ENCODE assay signal across 7 mouse cellular contexts in the genomic region with DNA sequence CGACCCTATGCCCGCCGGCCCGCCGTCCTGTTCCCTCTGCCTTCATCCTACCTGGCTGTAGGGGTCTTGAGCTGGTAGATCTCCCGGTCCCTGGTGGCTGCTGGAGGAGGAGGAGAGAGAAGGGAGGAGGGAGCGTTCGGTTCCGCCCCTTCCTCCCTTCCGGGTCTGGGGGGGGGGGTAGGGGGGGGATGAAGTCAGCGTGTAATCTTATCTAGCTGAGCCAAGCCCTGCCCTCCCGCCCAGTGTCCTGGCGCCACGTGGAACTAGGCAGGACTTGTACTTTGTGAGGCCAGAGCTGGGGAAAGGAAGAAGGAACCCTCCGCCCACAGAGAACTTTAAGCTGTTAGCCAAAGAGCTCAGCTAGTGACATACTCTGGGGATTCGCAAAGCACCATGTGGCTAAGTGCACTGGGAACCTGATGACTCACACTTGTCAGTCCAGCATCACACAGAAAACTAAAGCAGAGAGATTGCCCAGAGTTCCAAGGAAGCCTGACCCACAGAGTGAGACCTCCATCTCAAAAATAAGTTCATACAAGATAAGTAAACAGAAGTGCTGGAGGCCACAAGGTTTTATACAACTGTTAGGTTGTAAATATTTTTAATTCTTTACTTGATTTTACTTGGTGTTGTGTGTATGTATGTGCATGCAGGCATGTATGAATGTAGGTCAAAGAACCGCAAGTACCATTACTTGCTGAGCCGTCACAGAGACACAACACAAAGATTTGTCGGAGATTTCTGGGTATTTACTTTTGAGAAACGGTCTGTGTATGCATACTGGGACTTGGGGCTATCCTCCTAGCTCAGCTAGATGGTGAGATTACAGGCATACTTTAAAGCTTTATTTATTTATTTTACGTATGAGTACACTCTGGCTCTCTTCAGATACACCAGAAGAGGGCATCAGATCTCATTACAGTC. TPM values are rescaled to one million over a fixed set of nuclear protein-coding genes. Genes with fewer than 3 reads are reported as not detected.
DNase-seq lines count a peak whose midpoint lies in the region; ATAC-seq lines count a peak whose summit lies in the region.

A gene (minus strand): TSS at position 144 of the 924 bp plus-strand sequence.

- peak within 1 kb of the TSS; percentile 66 for H3K4me3 ChIP-seq in intestine, embryonic 15.5 days (replicated peaks)
- H3K4me3 ChIP-seq in midbrain, embryonic 10.5 days: peak within 1 kb of the TSS; percentile 60

- WGBS in intestine, embryonic 15.5 days: 2% methylated on average over 21 of the region's 21 CpGs
- 9% methylated on average over 21 of the region's 21 CpGs for WGBS in midbrain, embryonic 10.5 days

- peaks cover 32% of the 10 kb centered on the region for H3K4me1 ChIP-seq in intestine, embryonic 15.5 days (replicated peaks)
- peaks cover 27% of the 10 kb centered on the region for H3K4me1 ChIP-seq in midbrain, embryonic 10.5 days

- peak; percentile 92 for ATAC-seq in intestine, embryonic 15.5 days

- H3K9ac ChIP-seq in intestine, embryonic 15.5 days: peak within 1 kb of the TSS; percentile 78

- H3K27me3 ChIP-seq in intestine, embryonic 15.5 days (replicated peaks): no peaks in the 10 kb centered on the region
- H3K27me3 ChIP-seq in midbrain, embryonic 10.5 days (ENCODE audit: low read depth, poor library complexity, severe bottlenecking): no peaks in the 10 kb centered on the region

- H3K9me3 ChIP-seq in intestine, embryonic 15.5 days: no peaks in the 10 kb centered on the region
- no peaks in the 10 kb centered on the region for H3K9me3 ChIP-seq in midbrain, embryonic 10.5 days (replicated peaks)

- H3K36me3 ChIP-seq in intestine, embryonic 15.5 days: peaks cover 16% of the 10 kb centered on the region
- H3K36me3 ChIP-seq in midbrain, embryonic 10.5 days: peaks cover 31% of the 10 kb centered on the region

- peak within 1 kb of the TSS; percentile 71 for H3K4me2 ChIP-seq in intestine, embryonic 15.5 days (replicated peaks)

- intact Hi-C loops in left cerebral cortex, postnatal 36 days (cut with DNase I): loop anchor here (5.0 kb wide), 1 partner anchor 50 kb away; a partner anchor contains a TSS

- DNase-seq in adrenal gland, postnatal 10 days: peak; percentile 94
- DNase-seq in embryo, embryonic 9.5 days (ENCODE audit: extremely low spot score): peak; percentile 95
- peak; percentile 75 to 88 for DNase-seq in gastrocnemius, postnatal 4 days (ENCODE audit: low spot score in 2 of 2)
- peak; percentile 77 to 82 for DNase-seq in left cerebral cortex, postnatal 36 days (ENCODE audit: low spot score in 2 of 2)
- peak; percentile 95 for DNase-seq in midbrain, embryonic 10.5 days (ENCODE audit: low spot score)
- peak; percentile 81 to 83 for DNase-seq in right cerebral cortex, postnatal 36 days (ENCODE audit: low spot score in 2 of 2)

- H3K27ac ChIP-seq in intestine, embryonic 15.5 days: peak within 1 kb of the TSS; percentile 95
- H3K27ac ChIP-seq in midbrain, embryonic 10.5 days (replicated peaks): peak within 1 kb of the TSS; percentile 83

RNA-seq across cellular contexts. Expression of the gene that starts here (rescaled TPM):
- 10 to 100 TPM; 16.6 to 18.1 TPM for total RNA-seq in adrenal gland, postnatal 10 days (2021)
- 1 to 10 TPM; 8.5 to 8.9 TPM for total RNA-seq in gastrocnemius, postnatal 4 days (2021)
- 11.3 and 13.3 TPM in 2 replicates for polyA plus RNA-seq in intestine, embryonic 15.5 days (2015; fragmentation: Nextera tagmentation; extraction: Ambion mirVana)
- 1 to 10 TPM; 4.9 to 5.3 TPM for total RNA-seq in left cerebral cortex, postnatal 36 days (2021)
- polyA plus RNA-seq in midbrain, embryonic 10.5 days (2016; fragmentation: Nextera tagmentation; extraction: Ambion mirVana): 2.4 and 3.1 TPM in 2 replicates

Comparison
In these comparisons a context has a peak if more than half of its experiments do, and no peak if none do; other contexts are left out.
1. Peak in every context shown above with its lines: DNase-seq, ATAC-seq, H3K4me3 ChIP-seq and H3K27ac ChIP-seq.